Mouse (Mus musculus): ENCODE measurements around the gene Kcnip3.

DNA sequence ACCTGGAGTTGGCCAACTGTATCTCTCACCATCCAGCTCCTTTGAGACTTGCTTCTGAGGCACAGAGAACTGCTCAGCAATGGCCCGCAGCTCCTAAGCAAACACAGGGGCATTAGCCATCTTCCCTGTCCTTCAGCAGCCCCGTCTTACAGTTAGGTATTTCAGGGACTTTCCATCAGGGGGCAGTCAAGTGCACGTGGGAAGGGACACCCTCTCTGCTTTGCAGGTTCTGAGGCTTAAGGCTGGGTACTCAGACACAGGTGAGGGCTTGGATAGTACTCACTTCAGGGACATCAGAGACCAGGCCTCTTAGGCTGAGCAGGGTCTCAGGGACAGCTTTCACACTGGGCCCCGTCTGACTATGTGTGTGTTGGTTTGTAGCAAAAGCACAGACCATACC is 17.6 kb upstream of the Kcnip3 start:
- TF ChIP-seq CTCF (conservative IDR thresholded peaks at IDR 0.05; ENCODE audit: insufficient read depth, insufficient read length, low read depth, low read length) (peak; percentile 58; the same call in 1 of the 2 replicates), POLR2A (IDR thresholded peaks at IDR 0.05; ENCODE audit: low read depth, low read length) (no peak)
